In genomic region chr12:103322801-103323200, GRCm38 (mm10) we compare ENCODE assay signal across 8 mouse cellular contexts. TPM values are rescaled to one million over a fixed set of nuclear protein-coding genes. Genes with fewer than 3 reads are reported as not detected.
A peak's percentile ranks its signal among the peaks of the same experiment; 100 is the strongest.
DNase-seq lines count a peak whose midpoint lies in the region; ATAC-seq and TF ChIP-seq lines count a peak whose summit lies in the region.

No protein-coding gene starts in this region.

- no peaks in the 10 kb centered on the region for H3K9me3 ChIP-seq in intestine, embryonic 14.5 days (ENCODE audit: control insufficient read depth, low read length)
- H3K9me3 ChIP-seq in intestine, embryonic 15.5 days, result no peaks in the 10 kb centered on the region
- H3K9me3 ChIP-seq in hindbrain, embryonic 14.5 days (ENCODE audit: control insufficient read depth, low read length), result no peaks in the 10 kb centered on the region
- no peaks in the 10 kb centered on the region for H3K9me3 ChIP-seq in midbrain, embryonic 13.5 days

- DNase-seq in intestine, embryonic 14.5 days (ENCODE audit: low spot score), result peak; percentile 63
- peak in 1 of 2 experiments; percentile 42 for DNase-seq in spleen, adult 2 months (ENCODE audit: low read depth in 1 of 2, low spot score in 2 of 2)
- DNase-seq in spleen, postnatal 14 days (ENCODE audit: low spot score in 2 of 2), result no peak
- DNase-seq in naive thymus-derived CD4-positive, alpha-beta T cell, adult 2 months (ENCODE audit: low read depth), result peak; percentile 44
- DNase-seq in hindbrain, embryonic 14.5 days (ENCODE audit: low spot score), result no peak

- 20% methylated on average over 3 of the region's 3 CpGs for WGBS in intestine, embryonic 14.5 days
- WGBS in intestine, embryonic 15.5 days, result 34% methylated on average over 3 of the region's 3 CpGs
- 28% methylated on average over 3 of the region's 3 CpGs for WGBS in spleen, adult 2 months
- WGBS in hindbrain, embryonic 14.5 days, result 33% methylated on average over 3 of the region's 3 CpGs
- 35% methylated on average over 3 of the region's 3 CpGs for WGBS in midbrain, embryonic 13.5 days

- no peak overlapping the region for H3K4me3 ChIP-seq in intestine, embryonic 14.5 days (ENCODE audit: low read depth, low read length)
- H3K4me3 ChIP-seq in intestine, embryonic 15.5 days (replicated peaks), result no peak overlapping the region
- H3K4me3 ChIP-seq in spleen, adult 2 months (ENCODE audit: extremely low read depth, insufficient read depth, insufficient read length), result no peak overlapping the region
- no peak overlapping the region for H3K4me3 ChIP-seq in bone marrow macrophage, adult 2 months (ENCODE audit: insufficient read depth, low read length)
- H3K4me3 ChIP-seq in hindbrain, embryonic 14.5 days (replicated peaks; ENCODE audit: low read length), result no peak overlapping the region
- H3K4me3 ChIP-seq in midbrain, embryonic 13.5 days (replicated peaks), result no peak overlapping the region

- no peaks in the 10 kb centered on the region for H3K4me1 ChIP-seq in intestine, embryonic 14.5 days (replicated peaks; ENCODE audit: control insufficient read depth, insufficient read depth, low read length)
- H3K4me1 ChIP-seq in intestine, embryonic 15.5 days (replicated peaks), result peaks cover 6% of the 10 kb centered on the region; the same call in 1 of the 2 replicates
- peaks cover 6% of the 10 kb centered on the region for H3K4me1 ChIP-seq in spleen, adult 2 months (ENCODE audit: control insufficient read depth, insufficient read depth, insufficient read length)
- peaks cover 23% of the 10 kb centered on the region for H3K4me1 ChIP-seq in bone marrow macrophage, adult 2 months (ENCODE audit: control insufficient read depth, insufficient read depth, low read length)
- H3K4me1 ChIP-seq in hindbrain, embryonic 14.5 days (replicated peaks; ENCODE audit: control insufficient read depth, insufficient read depth, low read length), result no peaks in the 10 kb centered on the region
- H3K4me1 ChIP-seq in midbrain, embryonic 13.5 days (replicated peaks), result peaks cover 10% of the 10 kb centered on the region

- no peak overlapping the region for H3K27ac ChIP-seq in intestine, embryonic 14.5 days (ENCODE audit: low read depth)
- no peak overlapping the region for H3K27ac ChIP-seq in intestine, embryonic 15.5 days
- no peak overlapping the region for H3K27ac ChIP-seq in spleen, adult 2 months (ENCODE audit: insufficient read depth, low read length)
- no peak overlapping the region for H3K27ac ChIP-seq in bone marrow macrophage, adult 2 months (ENCODE audit: insufficient read depth, low read depth, low read length)
- no peak overlapping the region for H3K27ac ChIP-seq in hindbrain, embryonic 14.5 days
- no peak overlapping the region for H3K27ac ChIP-seq in midbrain, embryonic 13.5 days

- H3K27me3 ChIP-seq in intestine, embryonic 14.5 days (replicated peaks; ENCODE audit: control insufficient read depth, insufficient read depth, low read length), result peaks cover 15% of the 10 kb centered on the region
- peaks cover 14% of the 10 kb centered on the region for H3K27me3 ChIP-seq in intestine, embryonic 15.5 days (replicated peaks)
- H3K27me3 ChIP-seq in spleen, adult 2 months (ENCODE audit: control insufficient read depth, insufficient read depth, low read length), result no peaks in the 10 kb centered on the region
- peaks cover 9% of the 10 kb centered on the region for H3K27me3 ChIP-seq in hindbrain, embryonic 14.5 days (ENCODE audit: control insufficient read depth, insufficient read depth, low read length)
- peaks cover 28% of the 10 kb centered on the region for H3K27me3 ChIP-seq in midbrain, embryonic 13.5 days

- no peak for TF ChIP-seq POLR2A in spleen, adult 2 months (IDR thresholded peaks at IDR 0.05; ENCODE audit: low read depth, low read length)
- no peak for TF ChIP-seq POLR2A in bone marrow macrophage, adult 2 months (IDR thresholded peaks at IDR 0.05; ENCODE audit: borderline replicate concordance, low read depth, low read length)

- no peak overlapping the region for H3K9ac ChIP-seq in intestine, embryonic 14.5 days (ENCODE audit: low read length)
- no peak overlapping the region for H3K9ac ChIP-seq in intestine, embryonic 15.5 days
- no peak overlapping the region for H3K9ac ChIP-seq in hindbrain, embryonic 14.5 days
- no peak overlapping the region for H3K9ac ChIP-seq in midbrain, embryonic 13.5 days (replicated peaks)

- no peak overlapping the region for H3K4me2 ChIP-seq in intestine, embryonic 14.5 days (ENCODE audit: low read length)
- no peak overlapping the region for H3K4me2 ChIP-seq in intestine, embryonic 15.5 days (replicated peaks)
- no peak overlapping the region for H3K4me2 ChIP-seq in hindbrain, embryonic 14.5 days (replicated peaks)
- no peak overlapping the region for H3K4me2 ChIP-seq in midbrain, embryonic 13.5 days (replicated peaks)

- peak; percentile 42; the same call in 1 of the 2 replicates for TF ChIP-seq CTCF in spleen, adult 2 months (IDR thresholded peaks at IDR 0.05; ENCODE audit: extremely low read depth, insufficient read depth, insufficient read length, insufficient replicate concordance)
- peak; percentile 51; the same call in 1 of the 2 replicates for TF ChIP-seq CTCF in bone marrow macrophage, adult 2 months (IDR thresholded peaks at IDR 0.05; ENCODE audit: low read depth, low read length)

- no peak for ATAC-seq in intestine, embryonic 14.5 days (replicated peaks; ENCODE audit: low FRiP score, low TSS enrichment, low read depth)
- ATAC-seq in intestine, embryonic 15.5 days, result no peak
- no peak for ATAC-seq in hindbrain, embryonic 14.5 days (ENCODE audit: low FRiP score)
- ATAC-seq in midbrain, embryonic 13.5 days, result no peak; the same call in 1 of the 2 replicates

- H3K36me3 ChIP-seq in intestine, embryonic 14.5 days (ENCODE audit: control insufficient read depth, insufficient read depth, low read length), result no peaks in the 10 kb centered on the region
- no peaks in the 10 kb centered on the region for H3K36me3 ChIP-seq in intestine, embryonic 15.5 days
- no peaks in the 10 kb centered on the region for H3K36me3 ChIP-seq in spleen, adult 2 months (ENCODE audit: control insufficient read depth, insufficient read depth, low read length)
- H3K36me3 ChIP-seq in hindbrain, embryonic 14.5 days (replicated peaks; ENCODE audit: control insufficient read depth, insufficient read depth), result no peaks in the 10 kb centered on the region
- H3K36me3 ChIP-seq in midbrain, embryonic 13.5 days, result no peaks in the 10 kb centered on the region

RNA-seq across cellular contexts. Expression of gene Fam181a, which starts 12.0 kb away (rescaled TPM):
- polyA plus RNA-seq in intestine, embryonic 14.5 days (2014; fragmentation: Nextera tagmentation; extraction: Ambion mirVana), result not detected in 2 replicates
- 0.13 TPM in 1 of 2 replicates, not detected in the other for polyA plus RNA-seq in intestine, embryonic 15.5 days (2015; fragmentation: Nextera tagmentation; extraction: Ambion mirVana)
- polyA plus RNA-seq in spleen, adult 2 months (2012; rRNA removed), result not detected in 2 replicates
- polyA plus RNA-seq in bone marrow macrophage, adult 2 months (2012; ENCODE audit: insufficient read depth, insufficient read length, missing spikeins), result not detected in 2 replicates
- polyA plus RNA-seq in hindbrain, embryonic 14.5 days (2014; fragmentation: Nextera tagmentation; extraction: Ambion mirVana), result 8.3 and 9.1 TPM in 2 replicates
- 19.4 and 21.1 TPM in 2 replicates for polyA plus RNA-seq in midbrain, embryonic 13.5 days (2015; fragmentation: Nextera tagmentation; extraction: Ambion mirVana)

RNA-seq across cellular contexts. Expression of gene Asb2, which starts 33.0 kb away (rescaled TPM):
- 24.1 and 24.6 TPM in 2 replicates for polyA plus RNA-seq in intestine, embryonic 14.5 days (2014; fragmentation: Nextera tagmentation; extraction: Ambion mirVana)
- polyA plus RNA-seq in intestine, embryonic 15.5 days (2015; fragmentation: Nextera tagmentation; extraction: Ambion mirVana), result 16.5 and 17.9 TPM in 2 replicates
- 128 and 216 TPM in 2 replicates for polyA plus RNA-seq in spleen, adult 2 months (2012; rRNA removed)
- 2.1 TPM in 2 replicates for polyA plus RNA-seq in bone marrow macrophage, adult 2 months (2012; ENCODE audit: insufficient read depth, insufficient read length, missing spikeins)
- polyA plus RNA-seq in hindbrain, embryonic 14.5 days (2014; fragmentation: Nextera tagmentation; extraction: Ambion mirVana), result 1.5 and 1.6 TPM in 2 replicates
- 0.57 and 0.82 TPM in 2 replicates for polyA plus RNA-seq in midbrain, embryonic 13.5 days (2015; fragmentation: Nextera tagmentation; extraction: Ambion mirVana)

Comparison
In these comparisons a context has a peak if more than half of its experiments do, and no peak if none do; other contexts are left out.
1. DNase-seq: peak in intestine, embryonic 14.5 days (single experiment) and naive thymus-derived CD4-positive, alpha-beta T cell, adult 2 months (single experiment); none in spleen, postnatal 14 days (0 of 2) and hindbrain, embryonic 14.5 days (single experiment).